18 mouse cellular contexts compared by ENCODE assay signal in the genomic region with DNA sequence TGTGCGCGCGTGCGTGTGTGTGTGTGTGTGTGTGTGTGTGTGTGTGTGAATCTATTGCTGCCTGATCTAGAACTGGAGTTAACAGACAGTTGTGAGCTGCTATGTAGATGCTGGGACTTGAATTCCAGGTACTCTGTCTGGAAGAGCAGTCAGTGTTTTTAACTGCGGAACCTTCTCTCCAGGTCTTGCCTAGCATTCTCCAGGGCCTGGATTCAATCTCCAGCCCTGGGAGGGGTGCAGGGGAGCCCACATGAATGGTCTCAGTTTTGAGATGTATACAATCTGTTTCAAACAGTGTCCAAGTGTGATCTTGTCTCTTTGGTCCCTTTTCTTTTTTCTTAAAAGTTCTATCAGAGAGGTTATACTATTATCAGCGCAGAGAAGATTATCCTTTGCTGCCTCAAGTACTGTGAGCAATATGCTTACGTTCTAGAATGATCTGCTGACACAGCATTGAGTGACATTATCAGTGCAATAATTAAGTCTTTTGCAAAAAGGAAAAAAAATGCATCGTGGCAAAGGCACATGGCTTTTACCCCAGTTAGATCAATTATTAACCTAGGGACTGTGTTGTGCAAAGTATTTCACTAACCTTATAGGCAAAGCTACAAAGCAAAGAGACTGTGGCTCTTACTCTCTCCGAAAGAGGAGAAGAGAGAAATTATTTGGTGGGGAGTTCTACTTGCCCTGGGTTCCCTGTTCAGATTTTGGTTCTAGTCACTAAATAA. TPM values are rescaled to one million over a fixed set of nuclear protein-coding genes. Genes with fewer than 3 reads are reported as not detected.
DNase-seq lines count a peak whose midpoint lies in the region; ATAC-seq and TF ChIP-seq lines count a peak whose summit lies in the region.
"Had no signal": no experiment of that assay in that cellular context is flagged by ENCODE, and none has a peak within 500 bp of the region (broad histone marks: within the 10 kb centered on the region; RNA-seq: fewer than 3 reads in every experiment).

No protein-coding gene starts in this region.

- DNase-seq in kidney, adult 2 months: peak; percentile 75
- DNase-seq in kidney, postnatal 10 days: no peak
- no peak for DNase-seq in stomach, postnatal 0 days (ENCODE audit: low spot score)
- no peak for DNase-seq in cerebellum, adult 8-10 months
- DNase-seq in left cerebral cortex, postnatal 14 days (ENCODE audit: low spot score in 2 of 2): no peak
- DNase-seq in left cerebral cortex, postnatal 10 days (ENCODE audit: extremely low spot score in 1 of 2, low spot score in 2 of 2): no peak
- DNase-seq: adrenal gland, adult 2 months; cerebellum, adult 11 months; gastrocnemius, postnatal 14 days; heart, postnatal 10 days; lung, adult 18-20 months; lung, postnatal 4 days; midbrain, embryonic 14.5 days; right cerebral cortex, adult 18-20 months had no signal

- no peaks in the 10 kb centered on the region for H3K4me1 ChIP-seq in kidney, adult 2 months (ENCODE audit: control insufficient read depth, insufficient read depth, low read length)
- H3K4me1 ChIP-seq in intestine, embryonic 16.5 days (ENCODE audit: control insufficient read depth, insufficient read depth, low read length): 0 out of 2 replicates have a peak, but pooled peaks cover 2% of the 10 kb centered on the region
- H3K4me1 ChIP-seq in liver, embryonic 12.5 days: no peaks in the 10 kb centered on the region
- H3K4me1 ChIP-seq in stomach, postnatal 0 days (replicated peaks; ENCODE audit: control insufficient read depth, insufficient read depth): no peaks in the 10 kb centered on the region
- H3K4me1 ChIP-seq: embryonic facial prominence, embryonic 13.5 days; hindbrain, embryonic 13.5 days had no signal

- H3K4me3 ChIP-seq in kidney, adult 2 months (ENCODE audit: insufficient read depth, low read depth, low read length): no peak overlapping the region
- H3K4me3 ChIP-seq in intestine, embryonic 16.5 days (ENCODE audit: low read length): no peak overlapping the region
- no peak overlapping the region for H3K4me3 ChIP-seq in liver, embryonic 12.5 days
- no peak overlapping the region for H3K4me3 ChIP-seq in stomach, postnatal 0 days (ENCODE audit: low read depth, low read length)
- H3K4me3 ChIP-seq: embryonic facial prominence, embryonic 13.5 days; hindbrain, embryonic 13.5 days had no signal

- no peaks in the 10 kb centered on the region for H3K9me3 ChIP-seq in intestine, embryonic 16.5 days (ENCODE audit: control insufficient read depth, low read length)
- no peaks in the 10 kb centered on the region for H3K9me3 ChIP-seq in liver, embryonic 12.5 days (replicated peaks)
- no peaks in the 10 kb centered on the region for H3K9me3 ChIP-seq in stomach, postnatal 0 days (ENCODE audit: control insufficient read depth, low read length)
- H3K9me3 ChIP-seq: embryonic facial prominence, embryonic 13.5 days; hindbrain, embryonic 13.5 days had no signal

- peak; percentile 95 for ATAC-seq in intestine, embryonic 16.5 days
- no peak for ATAC-seq in liver, embryonic 12.5 days
- ATAC-seq in stomach, postnatal 0 days (ENCODE audit: low FRiP score, low TSS enrichment): peak; percentile 79

- H3K27ac ChIP-seq in kidney, adult 2 months (ENCODE audit: insufficient read depth, low read depth, low read length): 0 out of 2 replicates have a peak overlapping the region, but pooled peaks have one; percentile 53
- peak overlapping the region; percentile 82 for H3K27ac ChIP-seq in intestine, embryonic 16.5 days (ENCODE audit: low read length)
- peak overlapping the region; percentile 71 for H3K27ac ChIP-seq in liver, embryonic 12.5 days
- peak overlapping the region; percentile 53; the same call in 1 of the 2 replicates for H3K27ac ChIP-seq in stomach, postnatal 0 days (replicated peaks)
- H3K27ac ChIP-seq: embryonic facial prominence, embryonic 13.5 days; hindbrain, embryonic 13.5 days had no signal

- TF ChIP-seq EP300 in stomach, postnatal 0 days (optimal IDR thresholded peaks at IDR 0.05): no peak

- H3K4me2 ChIP-seq in intestine, embryonic 16.5 days (ENCODE audit: low read depth, low read length): peak overlapping the region; percentile 23; the same call in 1 of the 2 replicates
- H3K4me2 ChIP-seq in liver, embryonic 12.5 days: no peak overlapping the region
- H3K4me2 ChIP-seq in stomach, postnatal 0 days (replicated peaks; ENCODE audit: low read depth): no peak overlapping the region
- H3K4me2 ChIP-seq: embryonic facial prominence, embryonic 13.5 days; hindbrain, embryonic 13.5 days had no signal

- WGBS in kidney, adult 2 months: 67% methylated on average over 9 of the region's 9 CpGs
- WGBS in intestine, embryonic 16.5 days: 77% methylated on average over 9 of the region's 9 CpGs
- 76% methylated on average over 9 of the region's 9 CpGs for WGBS in liver, embryonic 12.5 days (ENCODE audit: insufficient replicate concordance)
- WGBS in stomach, postnatal 0 days: 76% methylated on average over 9 of the region's 9 CpGs

- intact Hi-C loops in left cerebral cortex, postnatal 14 days (cut with DNase I): no loop called here
- intact Hi-C loops in left cerebral cortex, postnatal 10 days (cut with DNase I): no loop called here

- no peaks in the 10 kb centered on the region for H3K36me3 ChIP-seq in kidney, adult 2 months (ENCODE audit: control insufficient read depth, insufficient read depth, low read length)
- H3K36me3 ChIP-seq in intestine, embryonic 16.5 days (ENCODE audit: control insufficient read depth, insufficient read depth, low read length): no peaks in the 10 kb centered on the region
- H3K36me3 ChIP-seq in liver, embryonic 12.5 days: no peaks in the 10 kb centered on the region
- H3K36me3 ChIP-seq in stomach, postnatal 0 days (ENCODE audit: control insufficient read depth, insufficient read depth, low read length): no peaks in the 10 kb centered on the region
- H3K36me3 ChIP-seq: embryonic facial prominence, embryonic 13.5 days; hindbrain, embryonic 13.5 days had no signal

- TF ChIP-seq CTCF in kidney, adult 2 months (conservative IDR thresholded peaks at IDR 0.05; ENCODE audit: insufficient read depth, insufficient read length, low read depth, low read length): no peak
- TF ChIP-seq CTCF in stomach, postnatal 0 days (IDR thresholded peaks at IDR 0.05; ENCODE audit: low read depth): no peak

- H3K27me3 ChIP-seq in kidney, adult 2 months (replicated peaks; ENCODE audit: control insufficient read depth, insufficient read depth, low read length): no peaks in the 10 kb centered on the region
- H3K27me3 ChIP-seq in intestine, embryonic 16.5 days (replicated peaks; ENCODE audit: control insufficient read depth, insufficient read depth, low read length): no peaks in the 10 kb centered on the region
- H3K27me3 ChIP-seq in liver, embryonic 12.5 days (replicated peaks): no peaks in the 10 kb centered on the region
- H3K27me3 ChIP-seq in stomach, postnatal 0 days (ENCODE audit: control insufficient read depth, insufficient read depth, low read length): no peaks in the 10 kb centered on the region
- H3K27me3 ChIP-seq: embryonic facial prominence, embryonic 13.5 days; hindbrain, embryonic 13.5 days had no signal

- no peak for TF ChIP-seq POLR2A in kidney, adult 2 months (IDR thresholded peaks at IDR 0.05; ENCODE audit: low read depth, low read length)

- no peak overlapping the region for H3K9ac ChIP-seq in intestine, embryonic 16.5 days (ENCODE audit: low read depth, low read length)
- H3K9ac ChIP-seq in liver, embryonic 12.5 days: no peak overlapping the region
- no peak overlapping the region for H3K9ac ChIP-seq in stomach, postnatal 0 days (ENCODE audit: low read length)
- H3K9ac ChIP-seq: embryonic facial prominence, embryonic 13.5 days; hindbrain, embryonic 13.5 days had no signal

RNA-seq across cellular contexts. Expression of a gene that starts 32.0 kb away (rescaled TPM):
- polyA plus RNA-seq in kidney, adult 2 months (2012; rRNA removed): 25.3 and 38.8 TPM in 2 replicates
- polyA plus RNA-seq in intestine, embryonic 16.5 days (2015; fragmentation: Nextera tagmentation; extraction: Ambion mirVana): 113 and 120 TPM in 2 replicates
- 77.8 and 78.1 TPM in 2 replicates for polyA plus RNA-seq in liver, embryonic 12.5 days (2016; fragmentation: Nextera tagmentation; extraction: Ambion mirVana)
- polyA plus RNA-seq in stomach, postnatal 0 days (2015; fragmentation: Nextera tagmentation; extraction: Ambion mirVana): 87.1 and 94.7 TPM in 2 replicates
- 100 to 1,000 TPM; 293 to 298 TPM for total RNA-seq in left cerebral cortex, postnatal 14 days (2021)
- total RNA-seq in left cerebral cortex, postnatal 10 days (2021): 100 to 1,000 TPM; 316 to 321 TPM

RNA-seq across cellular contexts. Expression of a gene that starts 56.5 kb away (rescaled TPM):
- 97.5 and 119 TPM in 2 replicates for polyA plus RNA-seq in kidney, adult 2 months (2012; rRNA removed)
- polyA plus RNA-seq in intestine, embryonic 16.5 days (2015; fragmentation: Nextera tagmentation; extraction: Ambion mirVana): 368 and 403 TPM in 2 replicates
- 130 and 132 TPM in 2 replicates for polyA plus RNA-seq in liver, embryonic 12.5 days (2016; fragmentation: Nextera tagmentation; extraction: Ambion mirVana)
- 287 and 295 TPM in 2 replicates for polyA plus RNA-seq in stomach, postnatal 0 days (2015; fragmentation: Nextera tagmentation; extraction: Ambion mirVana)
- 100 to 1,000 TPM; 204 to 206 TPM for total RNA-seq in left cerebral cortex, postnatal 14 days (2021)
- total RNA-seq in left cerebral cortex, postnatal 10 days (2021): 100 to 1,000 TPM; 223 to 228 TPM
